Mouse (Mus musculus) brain, embryonic 14.5 days (tissue): ENCODE results near the gene S100a6.

Experiments
- CTCF ChIP-seq: fragments of 200-500 bp; IDR thresholded peaks from 2 replicates; pipeline ENCODE4 v1.5.1; 2012; ENCODE audit warnings: inconsistent platforms, mild to moderate bottlenecking, moderate library complexity, borderline replicate concordance; ENCODE audit not compliant: insufficient read depth, insufficient read length; ENCODE audit errors: extremely low read depth
- POLR2A ChIP-seq: fragments of 200-500 bp; IDR thresholded peaks from 2 replicates; pipeline ENCODE4 v1.6.1; 2012; ENCODE audit warnings: mild to moderate bottlenecking, inconsistent platforms, borderline replicate concordance; ENCODE audit not compliant: poor library complexity, insufficient read depth, insufficient read length, severe bottlenecking; ENCODE audit errors: extremely low read depth

GRCm38 (mm10) chr3:90589390-90589789, 23.3 kb upstream of the S100a6 start:
- TF ChIP-seq CTCF (no peak), POLR2A (no peak)
